In genomic region chr4:150258388-150258787, GRCm38 (mm10) we compare ENCODE assay signal across 9 mouse cellular contexts. TPM values are rescaled to one million over a fixed set of nuclear protein-coding genes. Genes with fewer than 3 reads are reported as not detected.
DNase-seq lines count a peak whose midpoint lies in the region; ATAC-seq and TF ChIP-seq lines count a peak whose summit lies in the region.
"Had no signal": no experiment of that assay in that cellular context is flagged by ENCODE, and none has a peak within 500 bp of the region (broad histone marks: within the 10 kb centered on the region; RNA-seq: fewer than 3 reads in every experiment).

No protein-coding gene starts in this region.

- no peaks in the 10 kb centered on the region for H3K9me3 ChIP-seq in heart, embryonic 10.5 days
- no peaks in the 10 kb centered on the region for H3K9me3 ChIP-seq in hindbrain, postnatal 0 days (ENCODE audit: low read length)

- peaks cover 34% of the 10 kb centered on the region for H3K36me3 ChIP-seq in heart, embryonic 10.5 days
- H3K36me3 ChIP-seq in hindbrain, postnatal 0 days (ENCODE audit: insufficient read depth, low read length) = no peaks in the 10 kb centered on the region

- no peak for ATAC-seq in hindbrain, postnatal 0 days

- DNase-seq in heart, embryonic 10.5 days (ENCODE audit: low spot score) = no peak
- no peak for DNase-seq in heart, postnatal 36 days
- peak; percentile 30 for DNase-seq in retina, embryonic 14.5 days (ENCODE audit: low spot score)
- no peak for DNase-seq in retina, postnatal 1 day
- peak; percentile 36 for DNase-seq in hindbrain, postnatal 0 days (ENCODE audit: low spot score)
- DNase-seq in urinary bladder, adult 18-20 months (ENCODE audit: low spot score in 2 of 2) = no peak
- DNase-seq in urinary bladder, postnatal 36 days (ENCODE audit: low spot score in 2 of 2) = no peak
- no peak for DNase-seq in lung, postnatal 14 days
- DNase-seq: gastrocnemius, adult 2 months had no signal

- peak overlapping the region; percentile 70 for H3K27ac ChIP-seq in heart, embryonic 10.5 days
- peak overlapping the region; percentile 79 for H3K27ac ChIP-seq in hindbrain, postnatal 0 days

- H3K4me2 ChIP-seq in hindbrain, postnatal 0 days (ENCODE audit: low read depth, low read length) = peak overlapping the region; percentile 16; the same call in 1 of the 2 replicates

- intact Hi-C loops in heart, postnatal 36 days (cut with DNase I) = loop anchor here (5.0 kb wide), 2 partner anchors 34 to 369 kb away; no protein-coding TSS in a partner anchor

- H3K4me1 ChIP-seq in heart, embryonic 10.5 days = peaks cover 20% of the 10 kb centered on the region
- H3K4me1 ChIP-seq in hindbrain, postnatal 0 days (ENCODE audit: insufficient read depth, low read length) = peaks cover 6% of the 10 kb centered on the region; the same call in 1 of the 2 replicates

- no peaks in the 10 kb centered on the region for H3K27me3 ChIP-seq in heart, embryonic 10.5 days (ENCODE audit: insufficient read depth, poor library complexity, severe bottlenecking)
- no peaks in the 10 kb centered on the region for H3K27me3 ChIP-seq in hindbrain, postnatal 0 days (ENCODE audit: insufficient read depth, low read length)

- WGBS in heart, embryonic 10.5 days = 66% methylated on average over 14 of the region's 14 CpGs
- 37% methylated on average over 14 of the region's 14 CpGs for WGBS in hindbrain, postnatal 0 days

- no peak overlapping the region for H3K4me3 ChIP-seq in heart, embryonic 10.5 days
- H3K4me3 ChIP-seq in hindbrain, postnatal 0 days (ENCODE audit: low read length) = no peak overlapping the region

- peak overlapping the region; percentile 14; the same call in 1 of the 2 replicates for H3K9ac ChIP-seq in hindbrain, postnatal 0 days (replicated peaks; ENCODE audit: low read length)

- TF ChIP-seq CTCF in hindbrain, postnatal 0 days (IDR thresholded peaks at IDR 0.05; ENCODE audit: low read depth) = no peak

RNA-seq across cellular contexts. Expression of gene Eno1, which starts 21.9 kb away (rescaled TPM):
- polyA plus RNA-seq in heart, embryonic 10.5 days (2016; fragmentation: Nextera tagmentation; extraction: Ambion mirVana) = 3,222 and 3,587 TPM in 2 replicates
- 100 to 1,000 TPM; 106 to 108 TPM for total RNA-seq in heart, postnatal 36 days (2021)
- 538 and 549 TPM in 2 replicates for total RNA-seq in hindbrain, postnatal 0 days (2014; rRNA removed)
- polyA plus RNA-seq in hindbrain, postnatal 0 days (2015; fragmentation: Nextera tagmentation; extraction: Ambion mirVana) = 1,243 and 1,257 TPM in 2 replicates

RNA-seq across cellular contexts. Expression of gene Rere, which starts 23.1 kb away (rescaled TPM):
- polyA plus RNA-seq in heart, embryonic 10.5 days (2016; fragmentation: Nextera tagmentation; extraction: Ambion mirVana) = 27.6 and 31.6 TPM in 2 replicates
- 10 to 100 TPM; 51.5 to 52.0 TPM for total RNA-seq in heart, postnatal 36 days (2021)
- total RNA-seq in hindbrain, postnatal 0 days (2014; rRNA removed) = 31.2 and 32.9 TPM in 2 replicates
- 25.0 and 25.9 TPM in 2 replicates for polyA plus RNA-seq in hindbrain, postnatal 0 days (2015; fragmentation: Nextera tagmentation; extraction: Ambion mirVana)

RNA-seq across cellular contexts. Expression of gene Car6, which starts 57.3 kb away (rescaled TPM):
- polyA plus RNA-seq in heart, embryonic 10.5 days (2016; fragmentation: Nextera tagmentation; extraction: Ambion mirVana) = not detected in 2 replicates
- total RNA-seq in heart, postnatal 36 days (2021) = not detected
- not detected in 2 replicates for total RNA-seq in hindbrain, postnatal 0 days (2014; rRNA removed)
- polyA plus RNA-seq in hindbrain, postnatal 0 days (2015; fragmentation: Nextera tagmentation; extraction: Ambion mirVana) = not detected in 2 replicates
- total RNA-seq: gastrocnemius, adult 2 months had no signal

Comparison
In these comparisons a context has a peak if more than half of its experiments do, and no peak if none do; other contexts are left out.
1. DNase-seq: peak in retina, embryonic 14.5 days (single experiment) and hindbrain, postnatal 0 days (single experiment); none in heart, embryonic 10.5 days (single experiment), heart, postnatal 36 days (0 of 2), retina, postnatal 1 day (single experiment), urinary bladder, adult 18-20 months (0 of 2), urinary bladder, postnatal 36 days (0 of 2) and lung, postnatal 14 days (single experiment).